10 mouse cellular contexts compared by ENCODE assay signal in the genomic region with DNA sequence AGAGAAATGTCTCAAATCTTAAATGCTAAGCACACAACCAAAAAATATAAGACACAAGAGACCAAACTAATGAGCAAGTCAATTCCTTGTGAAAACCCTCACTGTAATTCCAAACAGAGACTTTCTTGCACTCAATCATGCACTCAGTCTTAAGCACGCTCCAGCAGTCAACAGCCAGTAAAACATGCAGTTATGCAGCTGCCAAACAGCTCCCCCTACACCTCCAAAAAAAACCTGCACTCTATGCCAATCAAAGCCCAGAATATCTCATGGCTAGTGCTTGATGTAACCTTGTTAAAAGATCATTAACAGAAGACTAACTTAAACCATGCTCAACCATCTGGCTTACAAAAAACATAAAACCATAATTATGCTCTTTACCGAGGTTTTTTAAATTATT.
DNase-seq lines count a peak whose midpoint lies in the region; ATAC-seq and TF ChIP-seq lines count a peak whose summit lies in the region.
"Had no signal": no experiment of that assay in that cellular context is flagged by ENCODE, and none has a peak within 500 bp of the region (broad histone marks: within the 10 kb centered on the region; RNA-seq: fewer than 3 reads in every experiment).

No protein-coding gene starts in this region.

- no peak overlapping the region for H3K9ac ChIP-seq in kidney, embryonic 14.5 days (ENCODE audit: low read depth, low read length)
- H3K9ac ChIP-seq in limb, embryonic 12.5 days (replicated peaks): no peak overlapping the region
- H3K9ac ChIP-seq: neural tube, embryonic 12.5 days had no signal

- H3K36me3 ChIP-seq in kidney, embryonic 14.5 days (ENCODE audit: control insufficient read depth, insufficient read depth, low read length): no peaks in the 10 kb centered on the region
- no peaks in the 10 kb centered on the region for H3K36me3 ChIP-seq in limb, embryonic 12.5 days
- H3K36me3 ChIP-seq: neural tube, embryonic 12.5 days had no signal

- no peaks in the 10 kb centered on the region for H3K27me3 ChIP-seq in kidney, embryonic 14.5 days (ENCODE audit: control insufficient read depth, insufficient read depth, low read length)
- H3K27me3 ChIP-seq in limb, embryonic 12.5 days: no peaks in the 10 kb centered on the region
- no peaks in the 10 kb centered on the region for H3K27me3 ChIP-seq in cerebellum, adult 2 months (ENCODE audit: control insufficient read depth, insufficient read depth, low read length)
- H3K27me3 ChIP-seq: neural tube, embryonic 12.5 days had no signal

- no peak for TF ChIP-seq POLR2A in cerebellum, adult 2 months (IDR thresholded peaks at IDR 0.05; ENCODE audit: borderline replicate concordance, insufficient read depth, low read length)

- H3K4me1 ChIP-seq in kidney, embryonic 14.5 days (ENCODE audit: control insufficient read depth, insufficient read depth, low read length): no peaks in the 10 kb centered on the region
- no peaks in the 10 kb centered on the region for H3K4me1 ChIP-seq in limb, embryonic 12.5 days (replicated peaks)
- H3K4me1 ChIP-seq in cerebellum, adult 2 months (ENCODE audit: control insufficient read depth, insufficient read depth, low read length): no peaks in the 10 kb centered on the region
- H3K4me1 ChIP-seq: neural tube, embryonic 12.5 days had no signal

- no peak for TF ChIP-seq CTCF in cerebellum, adult 2 months (IDR thresholded peaks at IDR 0.05; ENCODE audit: borderline replicate concordance, insufficient read depth, low read depth, low read length)

- no peaks in the 10 kb centered on the region for H3K9me3 ChIP-seq in kidney, embryonic 14.5 days (ENCODE audit: control insufficient read depth, low read length)
- no peaks in the 10 kb centered on the region for H3K9me3 ChIP-seq in limb, embryonic 12.5 days
- H3K9me3 ChIP-seq: neural tube, embryonic 12.5 days had no signal

- no peak overlapping the region for H3K4me2 ChIP-seq in kidney, embryonic 14.5 days (replicated peaks; ENCODE audit: low read depth, low read length)
- no peak overlapping the region for H3K4me2 ChIP-seq in limb, embryonic 12.5 days
- H3K4me2 ChIP-seq: neural tube, embryonic 12.5 days had no signal

- no peak overlapping the region for H3K27ac ChIP-seq in kidney, embryonic 14.5 days (ENCODE audit: low read depth, low read length)
- H3K27ac ChIP-seq in limb, embryonic 12.5 days: no peak overlapping the region
- H3K27ac ChIP-seq in cerebellum, adult 2 months (ENCODE audit: insufficient read depth, low read length): no peak overlapping the region
- H3K27ac ChIP-seq: neural tube, embryonic 12.5 days had no signal

- DNase-seq in adrenal gland, postnatal 10 days: peak; percentile 7
- no peak for DNase-seq in adrenal gland, postnatal 14 days
- DNase-seq in kidney, adult 9 months: peak; percentile 20
- DNase-seq in brain, adult 2 months (ENCODE audit: low read depth, low spot score): peak; percentile 28
- no peak for DNase-seq in right cerebral cortex, adult 18-20 months
- DNase-seq in cerebellum, adult 2 months: no peak
- DNase-seq: B cell, adult 2 months had no signal

- no peak for ATAC-seq in kidney, embryonic 14.5 days (ENCODE audit: low FRiP score, low TSS enrichment)
- ATAC-seq in limb, embryonic 12.5 days (ENCODE audit: insufficient number of reproducible peaks, insufficient read depth, low FRiP score, low TSS enrichment, low read depth): 0 out of 2 replicates have a peak, but pooled peaks have one; percentile 37

- WGBS in kidney, embryonic 14.5 days: 43% methylated on average over 2 of the region's 2 CpGs
- 41% methylated on average over 2 of the region's 2 CpGs for WGBS in limb, embryonic 12.5 days
- 77% methylated on average over 2 of the region's 2 CpGs for WGBS in cerebellum, adult 2 months

- no peak overlapping the region for H3K4me3 ChIP-seq in kidney, embryonic 14.5 days (ENCODE audit: low read length)
- no peak overlapping the region for H3K4me3 ChIP-seq in limb, embryonic 12.5 days (replicated peaks)
- no peak overlapping the region for H3K4me3 ChIP-seq in cerebellum, adult 2 months (replicated peaks; ENCODE audit: insufficient read depth, low read depth, low read length)
- H3K4me3 ChIP-seq: neural tube, embryonic 12.5 days had no signal

Comparison
In these comparisons a context has a peak if more than half of its experiments do, and no peak if none do; other contexts are left out.
1. DNase-seq: peak in adrenal gland, postnatal 10 days (single experiment), kidney, adult 9 months (single experiment) and brain, adult 2 months (single experiment); none in adrenal gland, postnatal 14 days (single experiment), right cerebral cortex, adult 18-20 months (single experiment) and cerebellum, adult 2 months (0 of 2).